Mouse (Mus musculus) ZHBTc4 (cell line): ENCODE results near the gene Emx2.

ENCODE experiments used
- DNase-seq: peaks from one replicate; pipeline ENCODE4 v3.0.0-alpha.2; 2011; ENCODE audit warnings: low read depth, low spot score

Emx2 gene

GRCm38 (mm10) chr19:59457951-59458742, at the start of gene Emx2:
Gene Emx2, plus strand, starts transcription at chr19:59458372.
- peak; percentile 78 for DNase-seq

GRCm38 (mm10) chr19:59414128-59414527, 44.0 kb upstream of the Emx2 start:
- no peak for DNase-seq

GRCm38 (mm10) chr19:59418024-59418423, 40.1 kb upstream of the Emx2 start:
- DNase-seq, result peak; percentile 92

GRCm38 (mm10) chr19:59418671-59419070, 39.5 kb upstream of the Emx2 start:
- DNase-seq, result peak; percentile 20

GRCm38 (mm10) chr19:59422393-59422792, 35.8 kb upstream of the Emx2 start:
- no peak for DNase-seq

- DNase-seq, result no peak
Observed at GRCm38 (mm10) chr19:59423685-59424084, 34.5 kb upstream of the Emx2 start.

GRCm38 (mm10) chr19:59424975-59425374, 33.2 kb upstream of the Emx2 start:
- DNase-seq, result no peak

- DNase-seq, result no peak
Observed at GRCm38 (mm10) chr19:59432286-59432685, 25.9 kb upstream of the Emx2 start.

- DNase-seq, result no peak
Observed at GRCm38 (mm10) chr19:59450561-59451135, 7.5 kb upstream of the Emx2 start.

- peak; percentile 28 for DNase-seq
Observed at GRCm38 (mm10) chr19:59451441-59451951, 6.7 kb upstream of the Emx2 start.

- no peak for DNase-seq
Observed at GRCm38 (mm10) chr19:59452321-59452720, 5.9 kb upstream of the Emx2 start.

- DNase-seq, result no peak
Observed at GRCm38 (mm10) chr19:59453591-59453990, 4.6 kb upstream of the Emx2 start.

- DNase-seq, result peak; percentile 80
Observed at GRCm38 (mm10) chr19:59454196-59454595, 4.0 kb upstream of the Emx2 start.

- peak; percentile 32 for DNase-seq
Observed at GRCm38 (mm10) chr19:59455671-59456070, 2.5 kb upstream of the Emx2 start.

- DNase-seq, result peak; percentile 24
Observed at GRCm38 (mm10) chr19:59457011-59457945, 894 bp upstream of the Emx2 start.

- DNase-seq, result no peak
Observed at GRCm38 (mm10) chr19:59458743-59459135, 567 bp downstream of the Emx2 start.

- peak; percentile 76 for DNase-seq
Observed at GRCm38 (mm10) chr19:59459158-59459781, 1.1 kb downstream of the Emx2 start.

- DNase-seq, result peak; percentile 45
Observed at GRCm38 (mm10) chr19:59459811-59460241, 1.7 kb downstream of the Emx2 start.

GRCm38 (mm10) chr19:59460328-59461115, 2.4 kb downstream of the Emx2 start:
- DNase-seq, result peak; percentile 25
